Mouse (Mus musculus) embryonic fibroblast, embryonic 13.5 days (primary cell): ENCODE results near the gene Msgn1. TPM values are rescaled to one million over a fixed set of nuclear protein-coding genes. Genes with fewer than 3 reads are reported as not detected.
A peak's percentile ranks its signal among the peaks of the same experiment; 100 is the strongest.

ENCODE experiments used
- H3K27ac ChIP-seq: 2 replicates; pipeline ENCODE4 v1.5.1; 2012; ENCODE audit warnings: low read length, control low read depth, inconsistent platforms; ENCODE audit not compliant: insufficient read depth
- H3K4me1 ChIP-seq: 2 replicates; pipeline ENCODE4 v1.6.1; 2011; ENCODE audit warnings: low read length; ENCODE audit not compliant: control insufficient read depth, insufficient read depth
- H3K4me3 ChIP-seq: 2 replicates; pipeline ENCODE4 v1.5.1; 2011; ENCODE audit warnings: mild to moderate bottlenecking, control low read depth, low read length; ENCODE audit not compliant: insufficient read depth
- CTCF ChIP-seq: IDR thresholded peaks from 2 replicates; pipeline ENCODE4 v1.5.1; 2011; ENCODE audit warnings: mild to moderate bottlenecking, control low read depth, low read length, moderate library complexity, borderline replicate concordance; ENCODE audit not compliant: insufficient read depth
- POLR2A ChIP-seq: IDR thresholded peaks from 2 replicates; pipeline ENCODE4 v1.6.1; 2011; ENCODE audit warnings: low read depth, mild to moderate bottlenecking, control low read depth, low read length, moderate library complexity
- polyA plus RNA-seq: library from polyadenylated mRNA; stranded (reverse); fragments of >200 nt; gene quantifications from 2 replicates; pipeline ENCODE4 v1.2.4, GENCODE M21; 2011; ENCODE audit warnings: low read depth; ENCODE audit not compliant: missing spikeins, insufficient read length

The Msgn1 gene
- polyA plus RNA-seq, 1 experiment: not detected

GRCm38 (mm10) chr12:11217726-11218250 lies 9.0 kb upstream of the Msgn1 start:
- TF ChIP-seq CTCF (no peak), POLR2A (no peak)
- no peaks in the 10 kb centered on the region for H3K4me1 ChIP-seq

GRCm38 (mm10) chr12:11216454-11216853 lies 7.7 kb upstream of the Msgn1 start:
- Histone ChIP-seq H3K4me1 (peaks cover 2% of the 10 kb centered on the region), H3K4me3 (no peak overlapping the region), H3K27ac (no peak overlapping the region)
- TF ChIP-seq POLR2A (no peak), CTCF (no peak)

More at GRCm38 (mm10) chr12:11217726-11218250, 9.0 kb upstream of the Msgn1 start:
- Histone ChIP-seq H3K27ac (no peak overlapping the region), H3K4me3 (no peak overlapping the region)

- H3K27ac ChIP-seq: no peak overlapping the region
- H3K4me1 ChIP-seq: peaks cover 2% of the 10 kb centered on the region
- no peak for TF ChIP-seq CTCF
- TF ChIP-seq POLR2A: no peak
These were observed 6.8 kb upstream of the Msgn1 start for GRCm38 (mm10) chr12:11215555-11215954.

GRCm38 (mm10) chr12:11214776-11215175 lies 6.0 kb upstream of the Msgn1 start:
- no peak overlapping the region for H3K4me3 ChIP-seq
- H3K27ac ChIP-seq: no peak overlapping the region
- H3K4me1 ChIP-seq: peaks cover 2% of the 10 kb centered on the region
- TF ChIP-seq CTCF (no peak), POLR2A (no peak)

More at GRCm38 (mm10) chr12:11215555-11215954, 6.8 kb upstream of the Msgn1 start:
- no peak overlapping the region for H3K4me3 ChIP-seq

- H3K4me3 ChIP-seq: no peak overlapping the region
- peak overlapping the region; percentile 88 for H3K27ac ChIP-seq
- TF ChIP-seq CTCF: no peak
- peaks cover 2% of the 10 kb centered on the region for H3K4me1 ChIP-seq
These were observed 4.1 kb upstream of the Msgn1 start for GRCm38 (mm10) chr12:11212881-11213280.

GRCm38 (mm10) chr12:11210361-11210760 lies 1.6 kb upstream of the Msgn1 start:
- no peak overlapping the region for H3K27ac ChIP-seq
- H3K4me1 ChIP-seq: peaks cover 2% of the 10 kb centered on the region
- no peak overlapping the region for H3K4me3 ChIP-seq
- TF ChIP-seq CTCF (no peak), POLR2A (no peak)

GRCm38 (mm10) chr12:11209636-11210035 lies 864 bp upstream of the Msgn1 start:
- Histone ChIP-seq H3K4me1 (peaks cover 3% of the 10 kb centered on the region), H3K4me3 (no peak overlapping the region), H3K27ac (no peak overlapping the region)
- no peak for TF ChIP-seq POLR2A
- no peak for TF ChIP-seq CTCF

GRCm38 (mm10) chr12:11206321-11206720 lies 2.5 kb downstream of the Msgn1 start:
- no peak overlapping the region for H3K4me3 ChIP-seq
- H3K4me1 ChIP-seq: peaks cover 8% of the 10 kb centered on the region
- TF ChIP-seq POLR2A: no peak
- TF ChIP-seq CTCF: no peak
- no peak overlapping the region for H3K27ac ChIP-seq

- TF ChIP-seq CTCF (no peak), POLR2A (no peak)
- H3K4me3 ChIP-seq: no peak overlapping the region
- H3K4me1 ChIP-seq: peaks cover 8% of the 10 kb centered on the region
- peak overlapping the region; percentile 75 for H3K27ac ChIP-seq
These were observed 4.8 kb downstream of the Msgn1 start for GRCm38 (mm10) chr12:11203694-11204665.

GRCm38 (mm10) chr12:11202476-11202875 lies 6.3 kb downstream of the Msgn1 start:
- H3K4me1 ChIP-seq: peaks cover 8% of the 10 kb centered on the region
- H3K27ac ChIP-seq: no peak overlapping the region
- no peak overlapping the region for H3K4me3 ChIP-seq
- no peak for TF ChIP-seq POLR2A
- TF ChIP-seq CTCF: no peak
